Mouse (Mus musculus): ENCODE measurements around the gene Espl1. TPM values are rescaled to one million over a fixed set of nuclear protein-coding genes. Genes with fewer than 3 reads are reported as not detected.

Gene Espl1
- polyA plus RNA-seq, 1 experiment from 2014 or later, result 11.5 TPM

DNA sequence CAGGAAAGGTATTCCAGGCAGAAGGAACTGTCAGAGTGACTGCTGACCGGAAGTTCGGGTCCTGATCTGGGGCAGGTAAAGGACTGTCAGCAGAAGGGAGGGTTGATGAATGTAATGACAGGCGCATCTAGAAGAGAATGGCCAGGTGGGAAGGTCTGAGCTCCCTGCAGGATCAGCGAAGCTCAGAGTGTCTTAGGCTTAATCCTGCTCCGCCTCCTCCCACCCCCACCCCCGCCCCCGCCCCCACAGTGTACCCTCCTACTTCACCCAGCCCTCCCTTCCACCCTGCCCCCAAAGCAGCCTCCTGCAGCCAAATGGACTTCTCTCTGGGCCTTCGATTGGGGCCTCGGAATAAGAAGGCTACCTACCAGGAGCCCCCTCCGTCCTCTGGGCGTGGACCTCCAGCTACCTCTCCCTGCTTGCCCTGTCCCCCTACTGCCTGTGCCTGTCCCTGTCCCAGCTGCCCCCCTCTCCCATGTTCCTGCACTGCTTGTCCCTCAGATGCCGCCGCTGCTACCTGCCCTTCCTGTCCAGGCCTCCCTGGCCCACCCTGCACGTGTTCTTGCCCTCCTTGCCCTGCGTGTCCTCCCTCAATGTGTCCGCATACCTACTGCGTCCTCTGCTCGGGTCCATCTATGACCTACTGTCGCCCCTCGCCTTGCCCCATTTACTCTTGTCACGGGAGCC, 25.6 kb upstream of the Espl1 start, which contains the start of gene Gm9918:
Gene Gm9918, plus strand, starts transcription at position 290 of the 687 bp plus-strand sequence.
- H3K27me3 ChIP-seq (replicated peaks; ENCODE audit: control insufficient read depth, insufficient read depth, low read length), result peaks cover 9% of the 10 kb centered on the region; the same call in 1 of the 2 replicates
- H3K9ac ChIP-seq (ENCODE audit: low read length), result 0 out of 2 replicates have a peak within 1 kb of the TSS, but pooled peaks have one; percentile 29

GRCm38 (mm10) chr15:102271441-102271840, 24.6 kb upstream of the Espl1 start:
- no peak overlapping the region for H3K4me3 ChIP-seq (ENCODE audit: low read depth, low read length)
- ATAC-seq, result no peak
- H3K9me3 ChIP-seq (replicated peaks; ENCODE audit: control insufficient read depth, low read length), result no peaks in the 10 kb centered on the region
- no peak overlapping the region for H3K4me2 ChIP-seq (ENCODE audit: low read length)
- 15% methylated on average over 3 of the region's 3 CpGs for WGBS
- peaks cover 9% of the 10 kb centered on the region; the same call in 1 of the 2 replicates for H3K27me3 ChIP-seq (replicated peaks; ENCODE audit: control insufficient read depth, insufficient read depth, low read length)
- no peak for DNase-seq (ENCODE audit: low spot score)
- H3K36me3 ChIP-seq (ENCODE audit: control insufficient read depth, insufficient read depth, low read length), result no peaks in the 10 kb centered on the region
- no peaks in the 10 kb centered on the region for H3K4me1 ChIP-seq (ENCODE audit: control insufficient read depth, insufficient read depth, low read length)
- no peak overlapping the region for H3K9ac ChIP-seq (ENCODE audit: low read length)
- H3K27ac ChIP-seq (ENCODE audit: low read depth, low read length), result no peak overlapping the region

More for the DNA sequence above, 25.6 kb upstream of the Espl1 start, which contains the start of gene Gm9918:
- Histone ChIP-seq H3K4me1 (ENCODE audit: control insufficient read depth, insufficient read depth, low read length) (no peaks in the 10 kb centered on the region), H3K4me2 (ENCODE audit: low read length) (peak within 1 kb of the TSS; percentile 25; the same call in 1 of the 2 replicates), H3K9me3 (replicated peaks; ENCODE audit: control insufficient read depth, low read length) (no peaks in the 10 kb centered on the region), H3K4me3 (ENCODE audit: low read depth, low read length) (no peak within 1 kb of the TSS), H3K27ac (ENCODE audit: low read depth, low read length) (no peak within 1 kb of the TSS), H3K36me3 (ENCODE audit: control insufficient read depth, insufficient read depth, low read length) (no peaks in the 10 kb centered on the region)
- ATAC-seq (no peak), DNase-seq (ENCODE audit: low spot score) (no peak)
- WGBS, result 5% methylated on average over 17 of the region's 21 CpGs

DNA sequence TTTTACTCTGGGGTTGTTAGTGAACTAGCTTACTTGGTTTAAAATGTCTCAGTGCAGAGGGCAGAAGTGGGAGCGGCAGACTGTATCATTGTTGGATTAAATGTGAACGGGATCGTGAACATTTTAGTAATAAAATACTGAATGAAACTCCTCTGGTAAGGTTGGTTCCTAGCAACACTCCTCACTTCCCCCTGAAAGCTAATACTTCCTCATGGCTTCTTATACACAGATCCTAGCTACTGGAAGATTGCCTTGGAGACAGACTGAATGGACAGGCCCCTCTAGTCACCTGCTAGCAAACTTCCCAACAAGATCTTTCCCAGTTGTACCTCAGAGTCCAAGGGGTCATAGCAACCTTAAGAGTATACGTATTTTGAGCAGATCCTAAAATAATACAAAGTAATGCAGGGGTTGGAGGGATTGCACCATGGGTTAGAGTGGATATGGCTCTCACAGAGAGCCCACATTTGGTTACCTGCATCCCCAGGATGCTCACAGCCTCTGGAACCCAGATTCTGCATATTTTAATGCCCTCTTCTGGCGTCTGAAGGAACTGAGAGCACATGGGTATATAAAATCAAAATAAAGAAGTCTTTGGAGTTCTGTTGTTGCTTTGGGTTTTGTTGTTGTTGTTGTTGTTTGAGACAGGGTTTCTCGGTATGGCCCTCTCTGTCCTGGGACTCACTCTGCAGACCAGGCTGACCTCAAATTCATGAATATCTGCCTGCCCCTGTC, 21.9 kb upstream of the Espl1 start:
- Histone ChIP-seq H3K4me2 (ENCODE audit: low read length) (no peak overlapping the region), H3K9me3 (replicated peaks; ENCODE audit: control insufficient read depth, low read length) (no peaks in the 10 kb centered on the region), H3K36me3 (ENCODE audit: control insufficient read depth, insufficient read depth, low read length) (no peaks in the 10 kb centered on the region), H3K4me3 (ENCODE audit: low read depth, low read length) (no peak overlapping the region), H3K27ac (ENCODE audit: low read depth, low read length) (no peak overlapping the region), H3K9ac (ENCODE audit: low read length) (no peak overlapping the region), H3K4me1 (ENCODE audit: control insufficient read depth, insufficient read depth, low read length) (no peaks in the 10 kb centered on the region), H3K27me3 (replicated peaks; ENCODE audit: control insufficient read depth, insufficient read depth, low read length) (peaks cover 9% of the 10 kb centered on the region; the same call in 1 of the 2 replicates)
- WGBS, result 75% methylated on average over 6 of the region's 6 CpGs
- DNase-seq (ENCODE audit: low spot score) (no peak), ATAC-seq (no peak)

DNA sequence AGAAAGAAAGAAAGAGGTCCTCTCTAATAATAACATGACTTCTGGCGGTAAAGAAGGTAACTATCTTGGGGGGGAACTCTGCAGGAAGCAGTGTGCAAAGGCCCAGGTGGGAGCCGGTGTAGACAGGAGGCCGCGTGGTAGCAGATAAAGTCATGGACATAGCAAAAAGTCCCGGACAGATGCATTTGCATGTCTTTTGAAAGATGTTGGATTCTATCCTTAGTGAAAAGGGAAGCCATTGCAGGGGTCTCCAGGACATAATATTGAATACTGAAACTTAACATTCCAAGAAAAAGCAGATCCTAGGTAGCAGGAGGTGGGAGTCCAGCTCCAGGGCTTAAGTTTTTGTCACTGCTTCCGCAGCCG, 17.4 kb upstream of the Espl1 start:
- Histone ChIP-seq H3K27me3 (replicated peaks; ENCODE audit: control insufficient read depth, insufficient read depth, low read length) (no peaks in the 10 kb centered on the region), H3K4me3 (ENCODE audit: low read depth, low read length) (peak overlapping the region; percentile 78), H3K4me1 (ENCODE audit: control insufficient read depth, insufficient read depth, low read length) (peaks cover 6% of the 10 kb centered on the region), H3K4me2 (ENCODE audit: low read length) (peak overlapping the region; percentile 76), H3K9ac (ENCODE audit: low read length) (peak overlapping the region; percentile 79), H3K9me3 (replicated peaks; ENCODE audit: control insufficient read depth, low read length) (no peaks in the 10 kb centered on the region), H3K27ac (ENCODE audit: low read depth, low read length) (peak overlapping the region; percentile 15; the same call in 1 of the 2 replicates), H3K36me3 (ENCODE audit: control insufficient read depth, insufficient read depth, low read length) (peaks cover 22% of the 10 kb centered on the region)
- ATAC-seq (peak; percentile 11), DNase-seq (ENCODE audit: low spot score) (no peak)
- WGBS, result 36% methylated on average over 7 of the region's 7 CpGs

DNA sequence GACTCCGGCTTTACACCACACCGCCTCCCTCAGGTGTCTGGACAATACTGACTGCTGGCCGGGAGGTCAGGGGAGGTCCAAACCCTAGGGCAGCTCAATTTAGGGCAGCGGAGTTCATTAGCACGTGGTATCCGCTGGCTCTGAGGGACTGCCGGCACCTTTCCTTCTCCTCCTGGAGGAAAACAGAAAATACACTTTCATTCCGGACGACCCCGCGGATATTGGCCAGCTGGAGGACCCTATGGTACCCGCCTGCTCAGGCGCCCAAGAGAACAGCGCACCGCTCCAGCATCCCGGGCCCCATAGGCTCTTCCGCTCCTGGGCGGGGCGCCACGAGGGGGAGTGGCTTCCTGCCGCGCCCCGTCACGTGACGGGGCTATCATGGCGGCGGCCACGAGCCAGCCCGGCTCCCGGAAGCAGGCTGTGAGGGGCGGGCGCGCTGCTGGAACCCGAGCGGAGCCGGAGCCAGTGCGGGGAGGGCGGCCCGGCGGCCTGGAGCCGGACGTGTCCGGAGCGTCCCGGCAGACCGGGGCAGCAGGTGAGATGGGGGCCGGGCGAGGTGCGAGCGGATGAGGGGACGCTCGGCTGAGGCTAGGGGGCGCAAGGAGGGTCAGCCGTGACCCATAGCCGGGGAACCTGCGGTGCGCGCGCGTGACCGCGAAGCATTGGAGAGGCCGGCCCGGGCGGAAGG, 16.8 kb upstream of the Espl1 start, which contains the start of gene Mfsd5:
Gene Mfsd5, plus strand, starts transcription at position 363 of the 691 bp plus-strand sequence.
- Histone ChIP-seq H3K4me3 (ENCODE audit: low read depth, low read length) (peak within 1 kb of the TSS; percentile 78), H3K9me3 (replicated peaks; ENCODE audit: control insufficient read depth, low read length) (no peaks in the 10 kb centered on the region), H3K27ac (ENCODE audit: low read depth, low read length) (peak within 1 kb of the TSS; percentile 70), H3K9ac (ENCODE audit: low read length) (peak within 1 kb of the TSS; percentile 79), H3K27me3 (replicated peaks; ENCODE audit: control insufficient read depth, insufficient read depth, low read length) (no peaks in the 10 kb centered on the region), H3K36me3 (ENCODE audit: control insufficient read depth, insufficient read depth, low read length) (peaks cover 22% of the 10 kb centered on the region), H3K4me1 (ENCODE audit: control insufficient read depth, insufficient read depth, low read length) (peaks cover 6% of the 10 kb centered on the region), H3K4me2 (ENCODE audit: low read length) (peak within 1 kb of the TSS; percentile 76)
- DNase-seq (ENCODE audit: low spot score) (peak; percentile 95), ATAC-seq (peak; percentile 99)
- WGBS, result under 1% methylated on average over 64 of the region's 65 CpGs

GRCm38 (mm10) chr15:102279783-102280520, 16.1 kb upstream of the Espl1 start:
- Histone ChIP-seq H3K9me3 (replicated peaks; ENCODE audit: control insufficient read depth, low read length) (no peaks in the 10 kb centered on the region), H3K4me3 (ENCODE audit: low read depth, low read length) (peak overlapping the region; percentile 78), H3K27me3 (replicated peaks; ENCODE audit: control insufficient read depth, insufficient read depth, low read length) (no peaks in the 10 kb centered on the region), H3K4me1 (ENCODE audit: control insufficient read depth, insufficient read depth, low read length) (peaks cover 6% of the 10 kb centered on the region), H3K9ac (ENCODE audit: low read length) (peak overlapping the region; percentile 79), H3K27ac (ENCODE audit: low read depth, low read length) (peak overlapping the region; percentile 70; the same call in 1 of the 2 replicates), H3K36me3 (ENCODE audit: control insufficient read depth, insufficient read depth, low read length) (peaks cover 22% of the 10 kb centered on the region), H3K4me2 (ENCODE audit: low read length) (peak overlapping the region; percentile 76)
- 33% methylated on average over 13 of the region's 13 CpGs for WGBS
- DNase-seq (ENCODE audit: low spot score) (no peak), ATAC-seq (peak; percentile 11; the same call in 1 of the 2 replicates)

DNA sequence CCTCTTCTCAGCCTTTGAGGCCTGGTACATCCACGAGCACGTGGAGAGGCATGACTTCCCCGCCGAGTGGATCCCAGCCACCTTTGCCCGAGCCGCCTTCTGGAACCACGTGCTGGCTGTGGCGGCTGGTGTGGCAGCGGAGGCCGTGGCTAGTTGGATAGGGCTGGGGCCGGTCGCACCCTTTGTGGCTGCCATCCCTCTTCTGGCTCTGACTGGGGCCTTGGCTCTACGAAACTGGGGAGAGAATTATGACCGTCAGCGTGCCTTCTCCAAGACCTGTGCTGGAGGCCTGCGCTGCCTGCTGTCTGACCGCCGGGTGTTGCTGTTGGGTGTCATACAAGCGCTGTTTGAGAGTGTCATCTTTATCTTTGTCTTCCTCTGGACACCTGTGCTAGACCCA, 15.4 kb upstream of the Espl1 start:
- no peak overlapping the region for H3K27ac ChIP-seq (ENCODE audit: low read depth, low read length)
- H3K4me1 ChIP-seq (ENCODE audit: control insufficient read depth, insufficient read depth, low read length), result peaks cover 6% of the 10 kb centered on the region
- ATAC-seq (no peak), DNase-seq (ENCODE audit: low spot score) (no peak)
- peaks cover 22% of the 10 kb centered on the region for H3K36me3 ChIP-seq (ENCODE audit: control insufficient read depth, insufficient read depth, low read length)
- no peaks in the 10 kb centered on the region for H3K27me3 ChIP-seq (replicated peaks; ENCODE audit: control insufficient read depth, insufficient read depth, low read length)
- no peaks in the 10 kb centered on the region for H3K9me3 ChIP-seq (replicated peaks; ENCODE audit: control insufficient read depth, low read length)
- no peak overlapping the region for H3K4me2 ChIP-seq (ENCODE audit: low read length)
- WGBS, result 94% methylated on average over 19 of the region's 19 CpGs
- H3K4me3 ChIP-seq (ENCODE audit: low read depth, low read length), result no peak overlapping the region
- H3K9ac ChIP-seq (ENCODE audit: low read length), result no peak overlapping the region

Measured in forebrain, embryonic 14.5 days (tissue).